Mouse (Mus musculus) liver (tissue): ENCODE data around the gene Dennd4a.
A peak's percentile ranks its signal among the peaks of the same experiment; 100 is the strongest.

Experiments
- DNase-seq: peaks from one replicate; pipeline ENCODE4 v3.0.0-alpha.2; 2020; ENCODE audit warnings: mixed read lengths

Gene Dennd4a

GRCm38 (mm10) chr9:64925771-64926170 lies 114.6 kb downstream of the Dennd4a start:
- DNase-seq, result no peak

DNA sequence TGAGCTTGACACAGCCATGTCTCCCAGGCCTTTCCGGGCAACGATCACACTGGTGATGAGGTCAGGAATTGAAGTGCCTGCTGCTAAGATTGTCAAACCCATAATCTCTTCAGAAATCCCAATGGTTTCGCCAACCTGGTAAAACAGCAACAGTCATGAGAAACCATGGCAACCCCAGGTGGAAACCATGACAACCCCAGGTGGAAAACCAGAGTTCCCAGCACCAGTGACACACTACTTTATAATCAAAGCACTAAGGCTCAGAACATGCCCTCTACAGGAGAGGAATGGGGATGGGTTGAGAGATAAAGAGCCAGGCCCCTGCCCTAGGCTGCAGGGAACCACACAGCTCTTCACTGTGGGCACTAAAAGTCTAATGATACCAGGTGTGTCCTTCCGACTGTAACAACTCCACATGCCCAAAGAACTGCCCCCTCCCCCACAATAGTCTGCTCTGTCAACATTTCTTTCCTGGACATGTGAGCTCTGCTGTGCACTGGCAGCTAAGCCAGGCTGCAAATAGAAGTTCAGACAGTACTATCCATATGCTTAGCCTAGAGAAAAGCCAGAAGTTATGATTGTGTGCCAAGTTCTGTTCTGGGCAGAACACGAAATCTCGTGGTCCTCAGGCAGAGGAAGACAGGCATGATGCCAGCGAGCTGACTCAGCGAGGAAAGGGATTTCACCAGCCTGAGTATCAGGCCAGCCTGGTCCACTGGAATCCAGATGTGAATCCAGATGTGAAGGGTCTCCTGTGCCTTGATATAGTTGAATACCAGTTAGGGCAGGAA lies 115.3 kb downstream of the Dennd4a start:
- no peak for DNase-seq

DNA sequence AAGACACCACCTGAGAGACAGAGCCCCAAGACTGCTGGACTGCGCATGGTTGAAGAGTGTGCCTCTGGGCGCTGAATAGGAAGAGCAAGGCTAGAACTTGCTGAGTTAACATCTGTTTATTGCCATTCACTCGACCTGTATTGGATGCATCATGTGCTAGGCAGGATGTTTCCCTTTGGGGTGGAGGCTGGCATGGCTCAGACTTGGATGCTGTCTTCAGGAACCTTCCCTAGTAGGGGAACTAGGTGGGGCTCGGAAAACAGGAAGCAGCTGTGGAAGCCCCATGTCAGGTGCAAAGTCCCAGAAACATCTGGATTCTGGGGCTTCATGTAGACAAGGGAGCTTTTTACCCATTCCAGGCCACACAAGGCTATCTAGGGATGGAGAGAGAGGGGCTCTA lies 119.1 kb downstream of the Dennd4a start:
- no peak for DNase-seq

GRCm38 (mm10) chr9:64931751-64932610 lies 120.8 kb downstream of the Dennd4a start:
- DNase-seq, result peak; percentile 69

DNA sequence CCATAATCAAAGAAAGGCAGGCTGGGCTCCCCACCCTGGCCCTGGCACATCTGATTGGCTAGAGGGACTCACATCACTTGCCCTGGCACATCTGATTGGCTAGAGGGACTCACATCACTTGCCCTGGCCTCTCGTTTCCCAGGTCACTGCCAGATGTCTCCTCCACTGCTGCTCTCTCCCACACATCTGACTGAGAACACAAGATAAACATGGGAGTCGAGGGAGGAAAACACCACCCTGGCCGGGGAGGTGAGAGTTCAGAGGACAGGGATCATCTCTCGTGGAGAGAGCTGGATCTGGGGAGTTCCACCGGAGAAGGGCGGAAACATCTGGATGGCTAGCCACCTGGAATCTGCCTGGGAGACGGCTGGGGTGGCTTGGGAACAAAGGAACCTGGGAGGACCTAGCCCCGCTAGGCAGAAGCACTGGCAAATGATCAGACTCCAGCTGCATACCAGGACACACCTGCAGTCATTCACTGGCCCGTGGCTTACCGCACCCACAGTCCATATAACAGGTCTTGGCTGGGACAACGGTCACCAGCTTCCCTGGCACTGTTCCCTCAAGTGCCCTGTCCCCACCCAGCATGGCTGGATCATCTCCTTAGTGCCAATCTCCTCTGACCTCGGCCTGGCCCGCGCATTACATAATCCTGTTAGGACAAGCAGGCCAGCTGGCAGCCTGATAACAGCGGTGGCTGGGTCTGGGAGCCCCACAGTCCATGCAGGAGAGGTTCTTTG lies 123.0 kb downstream of the Dennd4a start:
- peak; percentile 84 for DNase-seq

DNA sequence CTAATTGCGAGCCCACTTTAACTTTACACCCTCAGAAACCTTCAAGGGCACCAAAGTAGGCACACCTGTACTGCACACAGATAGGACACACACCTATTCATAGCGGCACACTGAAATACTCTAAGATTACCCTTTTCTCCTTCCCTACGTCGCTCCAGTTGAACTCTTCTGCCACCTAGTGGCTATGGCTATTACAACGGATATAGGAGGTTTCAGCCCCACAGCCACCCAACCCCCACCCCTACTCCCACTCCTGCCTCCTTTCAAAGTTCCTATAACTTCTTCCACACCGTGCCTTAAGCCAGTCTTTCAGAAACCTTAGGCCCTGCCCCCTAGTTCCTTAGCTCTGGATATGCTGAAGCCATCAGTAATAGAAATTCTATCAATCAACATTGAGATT lies 125.4 kb downstream of the Dennd4a start:
- peak; percentile 68 for DNase-seq

GRCm38 (mm10) chr9:64937491-64937890 lies 126.4 kb downstream of the Dennd4a start:
- DNase-seq, result no peak

DNA sequence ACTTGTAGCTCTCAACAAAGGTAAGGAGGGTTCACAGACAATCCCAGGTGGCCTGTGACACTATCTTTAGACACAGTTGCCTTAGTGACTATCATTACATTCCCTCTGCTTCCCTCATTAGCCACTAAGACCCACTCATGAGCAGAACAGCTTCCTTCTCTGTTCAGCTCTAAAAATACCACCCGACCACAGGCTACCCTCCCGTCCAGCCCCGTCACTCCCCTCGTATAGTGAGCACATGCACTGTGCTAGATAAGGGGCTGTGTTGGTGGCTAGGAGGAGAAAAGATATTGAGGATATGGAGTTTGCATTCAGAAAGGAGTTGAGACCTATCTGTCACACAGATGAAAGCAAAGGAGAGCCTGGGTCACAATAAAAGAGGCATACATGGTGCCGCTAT lies 127.4 kb downstream of the Dennd4a start:
- DNase-seq, result peak; percentile 64

DNA sequence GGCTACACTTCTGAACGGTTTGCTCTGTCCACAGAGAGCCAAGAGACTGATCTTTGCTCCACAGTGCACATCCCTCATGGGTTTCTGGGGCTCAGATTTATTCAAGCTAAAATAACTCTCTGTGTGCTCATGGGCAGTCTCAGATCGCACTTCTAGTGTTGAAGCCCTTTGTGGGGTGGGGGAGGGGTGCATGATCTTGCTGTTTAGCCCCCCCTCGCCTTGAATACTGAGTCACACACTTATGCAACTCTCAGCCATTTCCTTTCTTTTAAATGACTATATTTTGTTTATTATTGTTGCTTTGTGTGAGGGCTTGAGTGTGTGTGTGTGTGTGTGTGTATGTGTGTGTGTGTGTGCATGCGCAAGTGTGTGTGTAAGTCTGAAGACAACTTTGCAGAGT lies 128.1 kb downstream of the Dennd4a start:
- DNase-seq, result no peak

- DNase-seq, result no peak
These were observed 128.7 kb downstream of the Dennd4a start for GRCm38 (mm10) chr9:64939790-64940189.

- no peak for DNase-seq
These were observed 129.7 kb downstream of the Dennd4a start for GRCm38 (mm10) chr9:64940731-64941346.

DNA sequence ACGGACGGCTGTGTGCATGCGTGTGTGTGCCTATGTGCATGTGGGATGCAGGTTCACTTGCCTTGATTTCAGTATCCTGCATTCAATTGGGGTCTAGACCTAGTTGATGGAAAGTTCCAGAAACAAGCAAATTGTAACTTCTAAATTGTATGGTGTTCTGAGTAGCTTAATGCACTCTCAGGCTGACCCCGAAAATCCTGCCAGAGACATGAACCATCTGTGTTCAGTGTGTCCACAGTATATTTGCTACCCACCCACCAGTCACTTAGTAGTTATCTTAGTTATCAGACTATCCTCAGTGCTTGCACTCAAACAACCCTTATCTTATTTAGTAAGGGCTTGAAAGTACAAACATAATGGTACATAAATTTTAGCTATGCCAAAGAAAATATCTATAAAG lies 130.5 kb downstream of the Dennd4a start:
- DNase-seq, result no peak

DNA sequence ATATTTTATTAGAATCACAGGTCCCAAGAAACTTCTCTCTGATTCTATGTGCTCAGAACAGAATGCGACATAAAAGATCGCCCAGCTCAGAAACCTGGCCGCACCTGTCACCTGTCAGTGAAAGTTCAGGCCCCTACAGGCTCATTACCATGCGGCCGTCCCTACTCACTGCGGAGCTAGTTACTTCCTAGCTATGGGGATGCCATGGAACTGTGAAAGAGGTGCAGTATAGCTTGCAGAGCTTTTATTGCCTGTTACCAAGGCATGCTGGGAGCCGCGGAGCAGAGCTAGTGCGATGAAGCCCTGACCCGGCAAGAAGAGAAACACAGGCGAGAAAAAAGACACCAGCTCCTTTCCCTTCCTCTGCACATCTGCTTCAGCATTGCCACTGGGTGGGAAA lies 132.9 kb downstream of the Dennd4a start:
- no peak for DNase-seq

- no peak for DNase-seq
These were observed 136.4 kb downstream of the Dennd4a start for GRCm38 (mm10) chr9:64947483-64948095.

DNA sequence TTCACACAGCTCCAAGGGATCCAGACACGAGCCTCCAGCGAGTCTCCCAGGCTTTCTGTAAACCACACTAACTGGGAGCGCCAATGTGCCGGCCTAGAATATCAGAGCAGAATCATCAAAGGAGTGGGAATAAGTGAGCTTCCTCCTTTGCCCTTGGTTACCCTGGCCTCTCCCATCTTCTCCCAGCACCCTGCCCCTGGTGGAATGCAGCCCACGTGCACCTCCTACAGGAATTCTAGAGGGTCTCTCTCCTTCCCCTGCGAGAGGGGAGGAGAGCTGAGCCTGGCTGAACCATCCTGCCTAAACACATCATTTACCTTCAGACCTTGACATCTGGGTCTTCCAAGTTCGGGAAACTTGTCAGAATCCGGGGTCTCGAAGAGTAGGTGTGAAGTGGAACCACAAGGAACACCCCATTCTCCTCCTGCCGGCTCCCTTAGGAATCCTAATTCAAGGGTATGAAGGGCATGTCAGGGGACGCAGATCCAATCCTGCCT lies 140.1 kb downstream of the Dennd4a start, which contains the start of gene Slc24a1:
Gene Slc24a1 (minus strand): TSS at position 447 of the 497 bp plus-strand sequence.
- DNase-seq, result no peak

- DNase-seq, result no peak
These were observed 140.9 kb downstream of the Dennd4a start for GRCm38 (mm10) chr9:64952055-64952454.

DNA sequence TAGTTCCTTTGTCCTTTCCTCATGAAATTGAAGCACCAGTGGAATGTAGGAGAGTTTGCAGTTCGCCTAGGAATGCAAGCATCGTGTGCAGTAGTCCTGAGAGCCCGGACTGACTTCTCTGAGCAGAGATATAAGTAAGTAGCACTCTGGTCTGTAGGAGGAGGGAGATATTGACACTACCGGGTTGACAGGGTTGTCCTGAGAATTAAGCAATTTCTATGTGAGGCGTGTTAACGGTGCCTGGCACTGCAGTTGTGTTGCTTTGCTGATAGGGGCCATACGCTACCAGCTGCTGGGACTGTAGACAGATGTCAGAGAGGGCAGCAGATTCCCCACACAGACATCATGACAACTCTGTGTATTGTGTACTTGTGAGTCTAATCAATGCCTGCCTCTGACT lies 142.1 kb downstream of the Dennd4a start:
- DNase-seq, result peak; percentile 57

DNA sequence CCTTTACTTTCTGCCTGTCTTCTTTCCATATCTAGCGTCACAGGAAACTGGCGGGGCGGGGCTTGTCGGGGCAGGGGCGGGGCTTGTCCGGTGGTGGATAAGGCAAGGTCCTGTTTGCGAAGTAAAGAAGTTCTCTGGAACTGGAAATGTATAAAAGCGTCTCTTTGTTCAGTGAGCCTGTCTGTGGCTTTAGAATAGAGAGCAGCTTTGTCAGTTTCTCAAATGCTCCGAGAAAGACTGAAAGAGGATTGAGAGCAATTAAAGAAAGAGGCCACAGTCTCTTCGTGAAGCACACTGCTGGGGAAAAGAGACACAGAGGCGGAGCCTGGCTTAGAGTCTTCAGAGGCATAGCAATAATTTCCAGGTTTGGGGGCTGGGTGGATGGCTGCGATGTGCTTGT lies 145.2 kb downstream of the Dennd4a start:
- peak; percentile 91 for DNase-seq

DNA sequence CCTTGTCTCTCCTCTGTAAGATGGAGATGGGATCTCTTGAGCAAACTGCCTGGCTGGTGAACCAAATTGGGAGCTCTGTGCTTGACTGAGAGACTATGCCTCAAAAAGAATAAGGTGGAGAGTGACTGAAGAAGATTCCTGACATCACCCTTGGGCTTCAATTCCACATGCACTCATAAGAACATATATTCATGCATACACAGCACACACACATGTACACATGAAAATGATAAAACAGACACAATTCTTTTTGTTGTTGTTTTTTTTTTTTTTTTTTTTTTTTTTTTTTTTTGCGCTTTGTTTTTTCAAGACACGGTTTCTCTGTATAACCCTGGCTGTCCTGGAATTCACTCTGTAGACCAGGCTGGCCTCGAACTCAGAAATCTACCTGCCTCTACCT lies 146.1 kb downstream of the Dennd4a start:
- no peak for DNase-seq

DNA sequence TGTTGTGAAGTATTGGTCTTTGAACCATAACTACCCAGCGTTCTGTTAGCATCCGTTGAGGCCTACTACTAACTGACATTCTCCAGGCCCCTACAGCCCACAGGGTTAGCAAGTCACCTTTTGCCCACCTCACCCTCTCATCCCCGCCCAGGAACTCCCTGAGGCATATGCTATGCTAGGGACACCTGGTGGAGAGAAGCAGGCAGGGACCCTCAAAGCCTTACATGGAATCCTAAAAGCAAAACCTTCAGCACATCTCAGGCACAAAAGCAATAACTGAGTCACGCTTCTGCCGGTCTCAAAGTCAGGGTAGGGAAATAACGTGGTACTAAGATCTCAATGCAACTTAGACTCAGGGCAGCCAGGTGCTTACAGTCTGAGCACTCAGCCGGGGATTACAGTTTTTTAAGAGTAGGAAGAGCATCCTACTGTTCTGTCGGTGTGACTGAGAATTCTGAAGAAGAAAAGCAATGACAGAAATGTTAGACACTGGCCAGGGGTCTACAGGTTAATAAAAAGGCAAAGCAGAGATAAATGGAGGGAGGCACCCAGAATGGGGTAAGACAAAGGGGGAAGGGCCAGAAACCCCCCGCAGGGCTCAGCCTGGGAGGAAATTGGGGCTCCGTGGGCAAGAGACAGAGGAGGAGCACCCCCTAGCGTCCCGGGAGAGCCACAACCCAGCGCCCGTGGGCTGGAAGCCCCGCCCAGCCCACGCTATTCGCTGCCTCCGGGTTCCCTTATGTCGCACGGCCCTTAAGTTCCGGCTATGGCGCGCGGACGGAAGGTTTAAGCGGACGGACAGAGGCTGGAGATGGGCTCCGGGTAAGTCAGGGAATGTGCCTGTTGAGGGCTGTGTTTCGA lies 149.2 kb downstream of the Dennd4a start, which contains the start of gene Ints14:
Gene Ints14 (plus strand): TSS at position 789 of the 861 bp plus-strand sequence.
- DNase-seq, result peak; percentile 95

DNA sequence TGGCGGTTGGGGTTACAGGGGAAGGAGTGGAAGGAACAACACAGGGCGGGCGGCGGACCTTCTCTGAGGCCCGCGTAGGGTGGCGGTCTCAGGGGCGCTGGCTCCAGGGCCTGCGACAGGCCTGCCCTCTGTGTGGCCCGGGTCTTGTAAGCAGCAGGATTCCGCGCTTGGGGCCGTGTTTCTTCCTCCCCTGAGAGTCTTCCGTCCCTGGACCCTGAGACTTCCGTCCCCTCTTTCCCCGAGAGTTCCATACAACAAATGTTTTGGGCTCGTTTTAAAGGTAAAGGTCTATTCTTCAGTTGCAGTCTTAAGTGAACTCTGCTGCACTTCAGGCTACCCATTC lies 149.8 kb downstream of the Dennd4a start:
- DNase-seq, result no peak
